Mouse (Mus musculus) olfactory bulb, adult 2 months (tissue): Measurements from ENCODE around the gene Med15.

Experiments used
- CTCF ChIP-seq: fragments of 200-500 bp; IDR thresholded peaks from 2 replicates; pipeline ENCODE4 v1.5.1; 2012; ENCODE audit warnings: low read depth, mild to moderate bottlenecking, low read length, moderate library complexity; ENCODE audit not compliant: insufficient read depth
- POLR2A ChIP-seq: fragments of 200-500 bp; IDR thresholded peaks from 2 replicates; pipeline ENCODE4 v1.6.1; 2012; ENCODE audit warnings: mild to moderate bottlenecking, low read depth, low read length, moderate library complexity; ENCODE audit not compliant: insufficient read depth

GRCm38 (mm10) chr16:17647156-17647555, 85.5 kb downstream of the Med15 start:
- TF ChIP-seq CTCF = no peak
- no peak for TF ChIP-seq POLR2A
